8 mouse cellular contexts compared by ENCODE assay signal in the genomic region with DNA sequence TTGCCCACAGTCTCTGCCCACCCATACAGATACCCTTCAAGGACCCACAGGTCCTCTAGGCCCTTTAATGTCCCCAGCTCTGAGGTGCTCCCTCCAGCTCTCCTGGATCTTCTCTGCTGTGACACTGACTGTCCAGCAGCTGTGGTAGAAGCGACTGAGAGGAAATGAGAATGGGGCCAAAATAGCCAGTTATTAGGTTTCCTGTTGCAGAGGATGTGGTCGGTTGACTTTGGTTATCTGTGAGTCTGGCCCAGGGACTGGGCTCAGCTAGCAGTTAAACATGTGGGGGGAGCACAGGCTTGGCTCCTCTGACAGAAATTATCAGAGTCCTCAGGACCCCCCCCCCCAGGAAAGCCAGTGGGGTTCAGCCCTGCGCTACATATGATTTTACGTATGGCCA. TPM values are rescaled to one million over a fixed set of nuclear protein-coding genes. Genes with fewer than 3 reads are reported as not detected.
A peak's percentile ranks its signal among the peaks of the same experiment; 100 is the strongest.
DNase-seq lines count a peak whose midpoint lies in the region; ATAC-seq and TF ChIP-seq lines count a peak whose summit lies in the region.
"Had no signal": no experiment of that assay in that cellular context is flagged by ENCODE, and none has a peak within 500 bp of the region (broad histone marks: within the 10 kb centered on the region; RNA-seq: fewer than 3 reads in every experiment).

No protein-coding gene starts in this region.

- TF ChIP-seq POLR2A in lung, adult 2 months (IDR thresholded peaks at IDR 0.05; ENCODE audit: borderline replicate concordance, extremely low read depth, low read depth, low read length), result no peak

- WGBS in lung, embryonic 16.5 days, result 57% methylated on average over 4 of the region's 4 CpGs
- whole genome bisulfite sequencing in lung, adult 2 months, result 49% methylated on average over 4 of the region's 4 CpGs
- 53% methylated on average over 4 of the region's 4 CpGs for WGBS in heart, embryonic 15.5 days
- 89% methylated on average over 4 of the region's 4 CpGs for WGBS in midbrain, embryonic 11.5 days

- no peak overlapping the region for H3K9ac ChIP-seq in lung, embryonic 16.5 days (ENCODE audit: low read length)
- H3K9ac ChIP-seq in heart, embryonic 15.5 days, result no peak overlapping the region
- no peak overlapping the region for H3K9ac ChIP-seq in midbrain, embryonic 11.5 days (ENCODE audit: low read length)
- H3K9ac ChIP-seq: hindbrain, embryonic 13.5 days had no signal

- no peak for DNase-seq in lung, adult 2 months
- no peak for DNase-seq in midbrain, embryonic 11.5 days (ENCODE audit: low spot score, missing footprints)
- no peak for DNase-seq in embryo, embryonic 11 days

- peaks cover 15% of the 10 kb centered on the region for H3K4me1 ChIP-seq in lung, embryonic 16.5 days (replicated peaks; ENCODE audit: control insufficient read depth, insufficient read depth, low read length)
- peaks cover 4% of the 10 kb centered on the region for H3K4me1 ChIP-seq in lung, adult 2 months (ENCODE audit: control insufficient read depth, insufficient read depth, low read length)
- peaks cover 53% of the 10 kb centered on the region for H3K4me1 ChIP-seq in heart, embryonic 15.5 days (replicated peaks)
- H3K4me1 ChIP-seq in midbrain, embryonic 11.5 days (ENCODE audit: control insufficient read depth, insufficient read depth, low read length), result no peaks in the 10 kb centered on the region

- H3K9me3 ChIP-seq in lung, embryonic 16.5 days (ENCODE audit: control insufficient read depth, low read length), result peaks cover 2% of the 10 kb centered on the region; the same call in 1 of the 2 replicates
- H3K9me3 ChIP-seq in heart, embryonic 15.5 days (replicated peaks), result no peaks in the 10 kb centered on the region; the same call in 1 of the 2 replicates
- no peaks in the 10 kb centered on the region for H3K9me3 ChIP-seq in midbrain, embryonic 11.5 days (ENCODE audit: control insufficient read depth, low read length)

- H3K4me2 ChIP-seq in lung, embryonic 16.5 days (ENCODE audit: low read depth, low read length), result peak overlapping the region; percentile 22; the same call in 1 of the 2 replicates
- peak overlapping the region; percentile 12 for H3K4me2 ChIP-seq in heart, embryonic 15.5 days
- no peak overlapping the region for H3K4me2 ChIP-seq in midbrain, embryonic 11.5 days
- H3K4me2 ChIP-seq: hindbrain, embryonic 13.5 days had no signal

- TF ChIP-seq CTCF in lung, adult 2 months (IDR thresholded peaks at IDR 0.05; ENCODE audit: insufficient read depth, low read length), result no peak

- H3K36me3 ChIP-seq in lung, embryonic 16.5 days (ENCODE audit: control insufficient read depth, insufficient read depth, low read length), result no peaks in the 10 kb centered on the region
- no peaks in the 10 kb centered on the region for H3K36me3 ChIP-seq in heart, embryonic 15.5 days
- H3K36me3 ChIP-seq in midbrain, embryonic 11.5 days (ENCODE audit: control insufficient read depth, insufficient read depth, low read length), result no peaks in the 10 kb centered on the region

- ATAC-seq in lung, embryonic 16.5 days (ENCODE audit: low read depth), result no peak
- ATAC-seq in activated CD4-positive, CD25-positive, alpha-beta regulatory T cell, adult 4 months, result peak; percentile 24
- ATAC-seq in heart, embryonic 15.5 days (replicated peaks; ENCODE audit: insufficient number of reproducible peaks, insufficient read depth, low FRiP score, low read depth), result no peak; the same call in 1 of the 2 replicates
- peak; percentile 35 for ATAC-seq in monocyte, adult 5-6 weeks (replicated peaks; ENCODE audit: insufficient number of reproducible peaks, low FRiP score, low TSS enrichment, poor library complexity, severe bottlenecking)
- ATAC-seq in midbrain, embryonic 11.5 days (ENCODE audit: low FRiP score), result no peak

- peak overlapping the region; percentile 70; the same call in 1 of the 2 replicates for H3K27ac ChIP-seq in lung, embryonic 16.5 days (ENCODE audit: low read length)
- H3K27ac ChIP-seq in heart, embryonic 15.5 days, result peak overlapping the region; percentile 32; the same call in 1 of the 2 replicates
- no peak overlapping the region for H3K27ac ChIP-seq in midbrain, embryonic 11.5 days (ENCODE audit: low read depth, low read length)
- H3K27ac ChIP-seq: hindbrain, embryonic 13.5 days had no signal

- H3K27me3 ChIP-seq in lung, embryonic 16.5 days (ENCODE audit: control insufficient read depth, insufficient read depth, low read depth, low read length), result no peaks in the 10 kb centered on the region
- no peaks in the 10 kb centered on the region for H3K27me3 ChIP-seq in heart, embryonic 15.5 days
- no peaks in the 10 kb centered on the region for H3K27me3 ChIP-seq in midbrain, embryonic 11.5 days (ENCODE audit: control insufficient read depth, insufficient read depth, low read length)
- H3K27me3 ChIP-seq: hindbrain, embryonic 13.5 days had no signal

- H3K4me3 ChIP-seq in lung, embryonic 16.5 days (ENCODE audit: low read length), result no peak overlapping the region
- H3K4me3 ChIP-seq in lung, adult 2 months (replicated peaks; ENCODE audit: extremely low read depth, low read depth, low read length), result no peak overlapping the region
- no peak overlapping the region for H3K4me3 ChIP-seq in heart, embryonic 15.5 days
- H3K4me3 ChIP-seq in midbrain, embryonic 11.5 days (ENCODE audit: low read depth, low read length), result no peak overlapping the region
- H3K4me3 ChIP-seq: hindbrain, embryonic 13.5 days had no signal

RNA-seq across cellular contexts. Expression of gene Chst11, which starts 19.7 kb away (rescaled TPM):
- polyA plus RNA-seq in lung, embryonic 16.5 days (2015; fragmentation: Nextera tagmentation; extraction: Ambion mirVana), result 1.2 and 1.5 TPM in 2 replicates
- 12.6 and 15.7 TPM in 2 replicates for polyA plus RNA-seq in lung, adult 2 months (2012; rRNA removed)
- under 1 TPM; 0.53 to 0.78 TPM for polyA plus RNA-seq in activated CD4-positive, CD25-positive, alpha-beta regulatory T cell, adult 4 months (2017; shearing (Covaris generic))
- 2.0 and 2.1 TPM in 2 replicates for polyA plus RNA-seq in heart, embryonic 15.5 days (2015; fragmentation: Nextera tagmentation; extraction: Ambion mirVana)
- total RNA-seq in monocyte, adult 5-6 weeks (2017), result 9.0 to 18.3 TPM (median 9.7 TPM) in 3 replicates
- polyA plus RNA-seq in midbrain, embryonic 11.5 days (2014; fragmentation: Nextera tagmentation; extraction: Ambion mirVana), result 1.6 and 1.8 TPM in 2 replicates

Comparison
In these comparisons a context has a peak if more than half of its experiments do, and no peak if none do; other contexts are left out.
1. ATAC-seq: peak in activated CD4-positive, CD25-positive, alpha-beta regulatory T cell, adult 4 months (single experiment) and monocyte, adult 5-6 weeks (single experiment); none in lung, embryonic 16.5 days (single experiment), heart, embryonic 15.5 days (single experiment) and midbrain, embryonic 11.5 days (single experiment).